Mouse (Mus musculus): ENCODE results near the gene Rab12. TPM values are rescaled to one million over a fixed set of nuclear protein-coding genes. Genes with fewer than 3 reads are reported as not detected.
"Not testable (repeated sequence)": the region's sequence is repeated elsewhere in the genome, so short reads cannot be mapped to it uniquely, and the experiment has no call there.

Gene Rab12
- polyA plus RNA-seq (2016; fragmentation: Nextera tagmentation; extraction: Ambion mirVana), result 51.3 and 55.9 TPM in 2 replicates

- Histone ChIP-seq H3K9me3 (no peaks in the 10 kb centered on the region), H3K36me3 (no peaks in the 10 kb centered on the region), H3K27me3 (replicated peaks) (no peaks in the 10 kb centered on the region), H3K4me3 (peak within 1 kb of the TSS; percentile 94), H3K4me1 (peaks cover 17% of the 10 kb centered on the region), H3K27ac (peak within 1 kb of the TSS; percentile 5; the same call in 1 of the 2 replicates), H3K4me2 (replicated peaks) (peak within 1 kb of the TSS; percentile 85), H3K9ac (peak within 1 kb of the TSS; percentile 93)
- 13% methylated on average over 48 of the region's 71 CpGs for WGBS
- ATAC-seq (ENCODE audit: low FRiP score, low read depth), result peak; percentile 96
Measured at GRCm38 (mm10) chr17:66519554-66520553, at the start of gene Rab12. Gene Rab12 (minus strand): TSS chr17:66519729.

GRCm38 (mm10) chr17:66564213-66564612, 44.7 kb upstream of the Rab12 start:
- Histone ChIP-seq H3K4me2 (replicated peaks) (no peak overlapping the region), H3K27ac (no peak overlapping the region), H3K9ac (no peak overlapping the region), H3K4me1 (no peaks in the 10 kb centered on the region), H3K36me3 (no peaks in the 10 kb centered on the region), H3K27me3 (replicated peaks) (no peaks in the 10 kb centered on the region), H3K4me3 (no peak overlapping the region), H3K9me3 (no peaks in the 10 kb centered on the region)
- no peak for ATAC-seq (ENCODE audit: low FRiP score, low read depth)
- WGBS, result 78% methylated on average over 7 of the region's 7 CpGs

- 82% methylated on average over 1 of the region's 1 CpGs for WGBS
- no peak for ATAC-seq (ENCODE audit: low FRiP score, low read depth)
- Histone ChIP-seq H3K9ac (no peak overlapping the region), H3K4me3 (no peak overlapping the region), H3K4me2 (replicated peaks) (no peak overlapping the region), H3K9me3 (no peaks in the 10 kb centered on the region), H3K27ac (no peak overlapping the region), H3K27me3 (replicated peaks) (no peaks in the 10 kb centered on the region), H3K4me1 (no peaks in the 10 kb centered on the region), H3K36me3 (no peaks in the 10 kb centered on the region)
Measured at GRCm38 (mm10) chr17:66563551-66563950, 44.0 kb upstream of the Rab12 start.

- Histone ChIP-seq H3K9me3 (no peaks in the 10 kb centered on the region), H3K4me1 (no peaks in the 10 kb centered on the region), H3K27me3 (replicated peaks) (no peaks in the 10 kb centered on the region), H3K36me3 (no peaks in the 10 kb centered on the region), H3K27ac (no peak overlapping the region), H3K4me3 (no peak overlapping the region), H3K4me2 (replicated peaks) (no peak overlapping the region), H3K9ac (no peak overlapping the region)
- ATAC-seq (ENCODE audit: low FRiP score, low read depth), result no peak
- 81% methylated on average over 2 of the region's 2 CpGs for WGBS
Measured at GRCm38 (mm10) chr17:66561380-66561779, 41.9 kb upstream of the Rab12 start.

- WGBS, result 73% methylated on average over 17 of the region's 17 CpGs
- H3K9me3 ChIP-seq, result no peaks in the 10 kb centered on the region
- no peaks in the 10 kb centered on the region for H3K36me3 ChIP-seq
- H3K4me3 ChIP-seq, result no peak overlapping the region
- no peak overlapping the region for H3K9ac ChIP-seq
- no peaks in the 10 kb centered on the region for H3K4me1 ChIP-seq
- peak; percentile 71 for ATAC-seq (ENCODE audit: low FRiP score, low read depth)
- H3K27me3 ChIP-seq (replicated peaks), result no peaks in the 10 kb centered on the region
- H3K27ac ChIP-seq, result no peak overlapping the region
- no peak overlapping the region for H3K4me2 ChIP-seq (replicated peaks)
Measured at GRCm38 (mm10) chr17:66558404-66559317, 39.1 kb upstream of the Rab12 start.

GRCm38 (mm10) chr17:66552690-66553089, 33.2 kb upstream of the Rab12 start:
- Histone ChIP-seq H3K4me1 (no peaks in the 10 kb centered on the region), H3K9me3 (peaks cover 5% of the 10 kb centered on the region; the same call in 1 of the 2 replicates), H3K27ac (no peak overlapping the region), H3K4me3 (no peak overlapping the region), H3K4me2 (replicated peaks) (no peak overlapping the region), H3K9ac (no peak overlapping the region), H3K36me3 (no peaks in the 10 kb centered on the region), H3K27me3 (replicated peaks) (no peaks in the 10 kb centered on the region)
- ATAC-seq (ENCODE audit: low FRiP score, low read depth), result no peak
- 79% methylated on average over 4 of the region's 4 CpGs for WGBS

- Histone ChIP-seq H3K4me2 (replicated peaks) (no peak overlapping the region), H3K9me3 (peaks cover 5% of the 10 kb centered on the region; the same call in 1 of the 2 replicates), H3K27ac (no peak overlapping the region), H3K4me1 (no peaks in the 10 kb centered on the region), H3K4me3 (no peak overlapping the region), H3K9ac (no peak overlapping the region), H3K36me3 (no peaks in the 10 kb centered on the region), H3K27me3 (replicated peaks) (no peaks in the 10 kb centered on the region)
- ATAC-seq (ENCODE audit: low FRiP score, low read depth), result no peak
- WGBS, result 93% methylated on average over 5 of the region's 5 CpGs
Measured at GRCm38 (mm10) chr17:66550486-66550885, 31.0 kb upstream of the Rab12 start.

GRCm38 (mm10) chr17:66532285-66532684, 12.8 kb upstream of the Rab12 start:
- no peaks in the 10 kb centered on the region for H3K27me3 ChIP-seq (replicated peaks)
- no peak overlapping the region for H3K9ac ChIP-seq
- 0 out of 2 replicates have a peak, but pooled peaks cover 6% of the 10 kb centered on the region for H3K9me3 ChIP-seq
- ATAC-seq (ENCODE audit: low FRiP score, low read depth), result no peak
- no peak overlapping the region for H3K27ac ChIP-seq
- H3K36me3 ChIP-seq, result no peaks in the 10 kb centered on the region
- H3K4me3 ChIP-seq, result no peak overlapping the region
- no peaks in the 10 kb centered on the region for H3K4me1 ChIP-seq
- WGBS, result 100% methylated on average over 1 of the region's 1 CpGs
- no peak overlapping the region for H3K4me2 ChIP-seq (replicated peaks)

GRCm38 (mm10) chr17:66523396-66523795, 3.9 kb upstream of the Rab12 start:
- Histone ChIP-seq H3K4me2 (replicated peaks) (no peak overlapping the region), H3K4me3 (no peak overlapping the region), H3K9ac (no peak overlapping the region), H3K4me1 (peaks cover 6% of the 10 kb centered on the region), H3K27ac (no peak overlapping the region), H3K27me3 (replicated peaks) (no peaks in the 10 kb centered on the region), H3K9me3 (no peaks in the 10 kb centered on the region), H3K36me3 (no peaks in the 10 kb centered on the region)
- ATAC-seq (ENCODE audit: low FRiP score, low read depth), result no peak
- 80% methylated on average over 5 of the region's 5 CpGs for WGBS

- not testable (repeated sequence) for H3K27me3 ChIP-seq (replicated peaks); H3K4me3 ChIP-seq; H3K9me3 ChIP-seq; H3K4me2 ChIP-seq (replicated peaks); H3K27ac ChIP-seq; H3K36me3 ChIP-seq; ATAC-seq (ENCODE audit: low FRiP score, low read depth); H3K9ac ChIP-seq
- WGBS, result 88% methylated on average over 1 of the region's 1 CpGs
- peaks cover 12% of the 10 kb centered on the region for H3K4me1 ChIP-seq
Measured at GRCm38 (mm10) chr17:66522631-66523030, 3.1 kb upstream of the Rab12 start.

GRCm38 (mm10) chr17:66518877-66519553, 514 bp downstream of the Rab12 start:
- Histone ChIP-seq H3K27me3 (replicated peaks) (no peaks in the 10 kb centered on the region), H3K27ac (peak overlapping the region; percentile 5; the same call in 1 of the 2 replicates), H3K9me3 (no peaks in the 10 kb centered on the region), H3K4me3 (peak overlapping the region; percentile 94), H3K36me3 (no peaks in the 10 kb centered on the region), H3K4me2 (replicated peaks) (peak overlapping the region; percentile 85), H3K4me1 (peaks cover 17% of the 10 kb centered on the region), H3K9ac (peak overlapping the region; percentile 93)
- WGBS, result under 1% methylated on average over 52 of the region's 57 CpGs
- peak; percentile 75 for ATAC-seq (ENCODE audit: low FRiP score, low read depth)
